Mouse (Mus musculus): Measurements from ENCODE around the gene Josd2.

Josd2 gene

DNA sequence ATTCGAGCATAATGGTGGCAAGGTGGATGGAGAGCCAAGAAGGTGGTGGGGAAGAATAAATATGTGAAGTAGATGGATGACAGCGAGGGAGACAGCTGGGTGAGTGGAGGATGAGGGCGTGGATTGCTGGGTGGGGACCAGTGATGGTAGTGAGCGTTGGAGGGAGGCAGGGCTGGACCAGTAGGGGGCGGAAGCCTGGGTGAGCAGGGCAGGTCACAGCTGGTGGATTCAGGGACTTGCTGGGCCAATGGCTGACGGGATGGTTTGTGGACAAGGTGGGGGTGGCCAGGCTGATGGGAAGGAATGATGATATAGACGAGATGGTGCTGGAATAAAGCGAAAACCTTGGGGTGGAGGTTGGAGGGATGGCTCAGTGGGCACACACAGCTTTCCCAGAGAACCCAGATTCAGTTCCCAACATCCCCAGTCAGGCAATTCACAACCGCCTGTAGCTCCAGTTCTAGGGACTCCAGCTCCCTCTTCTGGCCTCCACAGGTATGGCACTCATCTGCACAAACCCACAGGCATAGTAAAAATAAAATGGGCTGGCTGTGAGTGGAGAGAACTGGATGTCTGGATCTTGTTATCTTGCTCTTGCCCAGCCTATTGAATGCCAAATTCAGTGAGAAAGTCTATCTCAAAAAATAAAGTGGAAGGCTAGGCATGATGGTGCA lies 51.6 kb downstream of the Josd2 start:
- no peak for DNase-seq

DNA sequence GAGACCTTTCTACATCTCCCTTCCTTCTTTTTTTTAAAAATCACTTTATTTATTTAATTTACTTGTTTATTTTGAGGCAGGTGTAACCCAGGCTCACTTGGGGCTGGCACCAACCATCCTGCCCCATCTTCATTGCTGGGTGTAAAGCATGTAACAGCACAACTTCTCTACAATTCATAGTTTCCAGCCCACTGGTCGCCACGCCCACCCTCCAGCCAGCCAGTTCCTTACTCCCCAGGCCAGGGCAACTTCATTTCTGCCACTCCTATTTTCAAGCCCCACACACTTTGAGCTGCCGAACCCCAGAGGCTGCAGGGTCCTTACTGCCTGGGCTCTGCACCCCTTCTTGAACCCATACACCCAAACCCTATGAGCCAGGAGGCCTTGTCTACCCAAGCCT lies 53.2 kb downstream of the Josd2 start:
- no peak for DNase-seq
